Mouse (Mus musculus): ENCODE results near the gene Nhlrc3. TPM values are rescaled to one million over a fixed set of nuclear protein-coding genes. Genes with fewer than 3 reads are reported as not detected.
A peak's percentile ranks its signal among the peaks of the same experiment; 100 is the strongest.

Gene Nhlrc3
- polyA plus RNA-seq, 1 experiment from 2014 or later, result 10.0 TPM

DNA sequence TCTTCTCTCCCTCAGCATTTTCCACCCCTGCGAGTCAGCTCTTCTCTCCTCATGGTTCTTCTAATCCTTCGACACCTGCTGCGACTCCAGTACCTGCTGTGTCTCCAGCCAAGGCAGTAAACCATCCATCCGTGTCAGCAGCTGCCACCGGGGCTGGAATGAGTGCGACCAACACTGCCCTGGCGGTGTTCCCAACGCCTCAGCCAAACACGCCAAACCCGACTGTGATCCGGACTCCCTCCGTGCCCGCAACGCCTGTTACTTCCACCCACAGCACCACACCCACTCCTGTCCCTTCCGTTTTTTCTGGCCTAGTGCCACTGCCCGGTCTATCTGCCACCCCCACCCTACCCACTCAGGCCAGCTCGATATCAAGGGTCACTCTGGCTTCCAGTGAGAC is 14.3 kb upstream of the Nhlrc3 start:
- H3K4me3 ChIP-seq (replicated peaks; ENCODE audit: low read depth, low read length), result no peak overlapping the region
- peaks cover 95% of the 10 kb centered on the region for H3K36me3 ChIP-seq (ENCODE audit: control insufficient read depth, insufficient read depth, low read length)
- no peak overlapping the region for H3K9ac ChIP-seq (replicated peaks; ENCODE audit: low read length)
- H3K27ac ChIP-seq (replicated peaks; ENCODE audit: low read depth, low read length), result no peak overlapping the region
- ATAC-seq (ENCODE audit: low FRiP score, low TSS enrichment) (no peak), DNase-seq (no peak)
- H3K27me3 ChIP-seq (ENCODE audit: control insufficient read depth, insufficient read depth, low read length), result no peaks in the 10 kb centered on the region
- WGBS, result 88% methylated on average over 17 of the region's 17 CpGs
- H3K9me3 ChIP-seq (ENCODE audit: control insufficient read depth, low read length), result no peaks in the 10 kb centered on the region
- no peaks in the 10 kb centered on the region for H3K4me1 ChIP-seq (ENCODE audit: control insufficient read depth, insufficient read depth, low read length)
- H3K4me2 ChIP-seq (ENCODE audit: low read length), result no peak overlapping the region

GRCm38 (mm10) chr3:53475889-53476288 is 12.8 kb upstream of the Nhlrc3 start:
- ATAC-seq (ENCODE audit: low FRiP score, low TSS enrichment), result no peak; the same call in 1 of the 2 replicates
- DNase-seq, result peak; percentile 78
- H3K4me1 ChIP-seq (ENCODE audit: control insufficient read depth, insufficient read depth, low read length), result no peaks in the 10 kb centered on the region
- WGBS, result 58% methylated on average over 6 of the region's 6 CpGs
- H3K9ac ChIP-seq (replicated peaks; ENCODE audit: low read length), result no peak overlapping the region
- H3K27me3 ChIP-seq (ENCODE audit: control insufficient read depth, insufficient read depth, low read length), result no peaks in the 10 kb centered on the region
- H3K4me3 ChIP-seq (replicated peaks; ENCODE audit: low read depth, low read length), result no peak overlapping the region
- no peaks in the 10 kb centered on the region for H3K9me3 ChIP-seq (ENCODE audit: control insufficient read depth, low read length)
- no peak overlapping the region for H3K27ac ChIP-seq (replicated peaks; ENCODE audit: low read depth, low read length)
- no peak overlapping the region for H3K4me2 ChIP-seq (ENCODE audit: low read length)
- H3K36me3 ChIP-seq (ENCODE audit: control insufficient read depth, insufficient read depth, low read length), result peaks cover 95% of the 10 kb centered on the region

DNA sequence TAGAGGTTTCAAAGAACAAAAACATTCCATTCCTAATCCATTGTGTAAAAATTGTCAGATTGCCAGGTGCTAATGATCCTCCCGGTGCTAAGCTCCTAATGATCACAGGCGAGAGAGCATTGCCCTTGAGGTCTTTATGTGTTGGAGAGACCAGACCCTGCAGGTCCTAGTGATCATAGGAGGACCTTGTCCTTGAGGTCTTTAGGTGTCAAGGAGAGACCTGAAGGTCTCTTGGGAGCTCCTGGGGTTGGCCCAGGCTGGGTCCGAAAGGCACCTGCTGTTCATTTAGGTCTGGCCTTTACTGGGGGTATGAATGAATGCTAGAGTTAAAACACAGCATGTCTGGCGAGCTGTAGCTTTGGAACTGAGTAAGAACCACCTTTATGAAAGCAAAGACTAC is 11.0 kb upstream of the Nhlrc3 start:
- ATAC-seq (ENCODE audit: low FRiP score, low TSS enrichment), result no peak
- H3K36me3 ChIP-seq (ENCODE audit: control insufficient read depth, insufficient read depth, low read length), result peaks cover 90% of the 10 kb centered on the region
- H3K27ac ChIP-seq (replicated peaks; ENCODE audit: low read depth, low read length), result no peak overlapping the region
- no peak overlapping the region for H3K4me2 ChIP-seq (ENCODE audit: low read length)
- no peaks in the 10 kb centered on the region for H3K27me3 ChIP-seq (ENCODE audit: control insufficient read depth, insufficient read depth, low read length)
- 78% methylated on average over 4 of the region's 4 CpGs for WGBS
- DNase-seq, result no peak
- H3K4me3 ChIP-seq (replicated peaks; ENCODE audit: low read depth, low read length), result no peak overlapping the region
- H3K9me3 ChIP-seq (ENCODE audit: control insufficient read depth, low read length), result no peaks in the 10 kb centered on the region
- H3K9ac ChIP-seq (replicated peaks; ENCODE audit: low read length), result no peak overlapping the region
- no peaks in the 10 kb centered on the region for H3K4me1 ChIP-seq (ENCODE audit: control insufficient read depth, insufficient read depth, low read length)

DNA sequence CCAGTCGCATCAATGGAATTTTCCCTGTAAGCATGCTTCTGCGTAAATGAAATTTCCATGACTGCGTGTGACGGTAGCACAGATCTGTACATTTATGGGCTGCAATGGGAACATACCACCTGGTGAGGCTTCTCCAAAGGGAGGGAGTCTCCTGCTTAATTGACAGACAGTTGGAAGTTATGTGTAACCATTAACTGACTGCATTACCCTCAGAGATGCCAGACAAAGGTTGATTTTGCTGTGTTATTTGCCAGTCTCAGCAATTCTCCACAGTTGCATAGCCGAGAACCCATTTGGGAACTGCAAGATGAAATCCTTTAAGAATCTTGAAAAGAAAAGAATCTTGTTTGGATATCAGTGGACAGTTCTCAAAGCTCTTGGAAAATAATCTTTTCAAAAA is 8.9 kb upstream of the Nhlrc3 start:
- no peak overlapping the region for H3K4me2 ChIP-seq (ENCODE audit: low read length)
- H3K27ac ChIP-seq (replicated peaks; ENCODE audit: low read depth, low read length), result no peak overlapping the region
- no peaks in the 10 kb centered on the region for H3K9me3 ChIP-seq (ENCODE audit: control insufficient read depth, low read length)
- no peak overlapping the region for H3K4me3 ChIP-seq (replicated peaks; ENCODE audit: low read depth, low read length)
- no peak overlapping the region for H3K9ac ChIP-seq (replicated peaks; ENCODE audit: low read length)
- peaks cover 69% of the 10 kb centered on the region for H3K36me3 ChIP-seq (ENCODE audit: control insufficient read depth, insufficient read depth, low read length)
- WGBS, result 98% methylated on average over 5 of the region's 5 CpGs
- no peaks in the 10 kb centered on the region for H3K27me3 ChIP-seq (ENCODE audit: control insufficient read depth, insufficient read depth, low read length)
- no peaks in the 10 kb centered on the region for H3K4me1 ChIP-seq (ENCODE audit: control insufficient read depth, insufficient read depth, low read length)
- DNase-seq (no peak), ATAC-seq (ENCODE audit: low FRiP score, low TSS enrichment) (no peak)

DNA sequence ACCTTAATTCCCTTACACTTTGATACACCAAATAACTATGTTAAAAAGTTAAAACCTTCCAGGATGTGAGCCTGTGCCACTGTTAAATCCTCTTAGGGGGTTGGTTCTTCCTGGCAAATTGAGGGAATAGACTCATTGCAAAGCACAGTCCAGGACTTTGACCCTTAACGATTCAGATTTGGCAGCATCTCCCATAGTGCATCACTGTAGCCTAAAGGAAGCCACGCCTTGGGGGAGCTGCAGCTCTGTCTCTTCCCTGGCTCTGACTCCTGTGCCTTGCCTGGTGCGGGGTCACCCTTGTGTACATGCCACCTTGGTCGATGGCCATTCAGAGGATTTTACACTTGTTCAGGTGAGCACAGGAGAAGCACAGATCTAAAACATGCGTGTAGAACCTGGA is 6.5 kb upstream of the Nhlrc3 start:
- no peaks in the 10 kb centered on the region for H3K27me3 ChIP-seq (ENCODE audit: control insufficient read depth, insufficient read depth, low read length)
- no peak overlapping the region for H3K9ac ChIP-seq (replicated peaks; ENCODE audit: low read length)
- peaks cover 22% of the 10 kb centered on the region for H3K4me1 ChIP-seq (ENCODE audit: control insufficient read depth, insufficient read depth, low read length)
- ATAC-seq (ENCODE audit: low FRiP score, low TSS enrichment) (no peak), DNase-seq (no peak)
- H3K4me3 ChIP-seq (replicated peaks; ENCODE audit: low read depth, low read length), result no peak overlapping the region
- peaks cover 47% of the 10 kb centered on the region for H3K36me3 ChIP-seq (ENCODE audit: control insufficient read depth, insufficient read depth, low read length)
- no peaks in the 10 kb centered on the region for H3K9me3 ChIP-seq (ENCODE audit: control insufficient read depth, low read length)
- H3K27ac ChIP-seq (replicated peaks; ENCODE audit: low read depth, low read length), result no peak overlapping the region
- 93% methylated on average over 5 of the region's 5 CpGs for WGBS
- no peak overlapping the region for H3K4me2 ChIP-seq (ENCODE audit: low read length)

DNA sequence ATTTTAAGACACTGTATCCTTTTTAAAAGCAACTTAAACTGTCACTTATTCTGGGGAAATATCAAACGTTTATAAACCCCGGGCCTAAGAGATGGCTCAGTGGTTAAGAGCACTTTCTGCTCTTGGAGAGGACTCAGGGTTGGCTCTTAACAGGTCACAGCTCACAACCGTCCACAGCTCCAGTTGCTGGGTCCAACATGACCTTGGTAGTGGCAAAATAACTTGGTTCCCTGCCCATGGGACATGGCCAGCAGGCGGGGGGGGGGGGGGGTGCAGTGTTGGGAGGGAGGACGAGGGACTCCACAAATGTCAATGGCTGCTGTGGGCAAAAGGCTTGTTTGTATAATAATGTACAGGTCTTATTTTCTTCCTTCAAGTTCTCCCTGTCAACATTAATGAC is 4.2 kb upstream of the Nhlrc3 start:
- H3K36me3 ChIP-seq (ENCODE audit: control insufficient read depth, insufficient read depth, low read length), result peaks cover 24% of the 10 kb centered on the region
- DNase-seq, result no peak
- ATAC-seq (ENCODE audit: low FRiP score, low TSS enrichment), result no peak
- WGBS, result 89% methylated on average over 5 of the region's 5 CpGs
- H3K4me1 ChIP-seq (ENCODE audit: control insufficient read depth, insufficient read depth, low read length), result peaks cover 23% of the 10 kb centered on the region
- H3K9ac ChIP-seq (replicated peaks; ENCODE audit: low read length), result no peak overlapping the region
- H3K27ac ChIP-seq (replicated peaks; ENCODE audit: low read depth, low read length), result no peak overlapping the region
- no peak overlapping the region for H3K4me2 ChIP-seq (ENCODE audit: low read length)
- H3K4me3 ChIP-seq (replicated peaks; ENCODE audit: low read depth, low read length), result no peak overlapping the region
- H3K27me3 ChIP-seq (ENCODE audit: control insufficient read depth, insufficient read depth, low read length), result no peaks in the 10 kb centered on the region
- H3K9me3 ChIP-seq (ENCODE audit: control insufficient read depth, low read length), result no peaks in the 10 kb centered on the region

DNA sequence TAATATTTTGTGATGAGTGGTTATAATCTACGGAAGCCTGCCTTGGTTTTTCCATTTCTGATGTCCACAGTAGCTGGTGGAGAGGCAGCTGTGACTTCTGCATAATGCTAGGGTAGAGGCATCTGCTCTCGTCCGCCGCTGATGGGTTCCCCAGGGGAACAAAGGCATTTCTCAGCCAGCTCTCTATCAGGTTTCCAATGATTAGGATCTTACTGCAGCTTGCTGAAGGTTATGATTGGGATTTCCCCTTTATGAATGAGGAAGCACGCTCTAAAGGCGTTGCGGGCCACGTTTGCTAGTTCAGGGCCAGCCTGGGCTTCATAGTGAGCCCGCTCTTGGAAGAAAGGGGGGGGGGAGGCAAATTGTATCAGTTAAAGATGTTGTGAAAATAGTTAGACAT is 3.3 kb upstream of the Nhlrc3 start:
- H3K27ac ChIP-seq (replicated peaks; ENCODE audit: low read depth, low read length), result no peak overlapping the region
- H3K4me2 ChIP-seq (ENCODE audit: low read length), result peak overlapping the region; percentile 83
- H3K9me3 ChIP-seq (ENCODE audit: control insufficient read depth, low read length), result no peaks in the 10 kb centered on the region
- peak overlapping the region; percentile 29; the same call in 1 of the 2 replicates for H3K9ac ChIP-seq (replicated peaks; ENCODE audit: low read length)
- H3K36me3 ChIP-seq (ENCODE audit: control insufficient read depth, insufficient read depth, low read length), result peaks cover 16% of the 10 kb centered on the region
- WGBS, result 49% methylated on average over 9 of the region's 9 CpGs
- DNase-seq (peak; percentile 15), ATAC-seq (ENCODE audit: low FRiP score, low TSS enrichment) (no peak)
- H3K27me3 ChIP-seq (ENCODE audit: control insufficient read depth, insufficient read depth, low read length), result no peaks in the 10 kb centered on the region
- H3K4me3 ChIP-seq (replicated peaks; ENCODE audit: low read depth, low read length), result no peak overlapping the region
- H3K4me1 ChIP-seq (ENCODE audit: control insufficient read depth, insufficient read depth, low read length), result peaks cover 23% of the 10 kb centered on the region

GRCm38 (mm10) chr3:53465330-53465729 is 2.2 kb upstream of the Nhlrc3 start:
- H3K27ac ChIP-seq (replicated peaks; ENCODE audit: low read depth, low read length), result no peak overlapping the region
- peak overlapping the region; percentile 83 for H3K4me2 ChIP-seq (ENCODE audit: low read length)
- H3K4me1 ChIP-seq (ENCODE audit: control insufficient read depth, insufficient read depth, low read length), result peaks cover 23% of the 10 kb centered on the region
- DNase-seq (no peak), ATAC-seq (ENCODE audit: low FRiP score, low TSS enrichment) (no peak)
- H3K9me3 ChIP-seq (ENCODE audit: control insufficient read depth, low read length), result no peaks in the 10 kb centered on the region
- 70% methylated on average over 6 of the region's 6 CpGs for WGBS
- no peaks in the 10 kb centered on the region for H3K27me3 ChIP-seq (ENCODE audit: control insufficient read depth, insufficient read depth, low read length)
- no peak overlapping the region; the same call in 1 of the 2 replicates for H3K9ac ChIP-seq (replicated peaks; ENCODE audit: low read length)
- peaks cover 10% of the 10 kb centered on the region for H3K36me3 ChIP-seq (ENCODE audit: control insufficient read depth, insufficient read depth, low read length)
- H3K4me3 ChIP-seq (replicated peaks; ENCODE audit: low read depth, low read length), result peak overlapping the region; percentile 83

- Histone ChIP-seq H3K36me3 (ENCODE audit: control insufficient read depth, insufficient read depth, low read length) (peaks cover 15% of the 10 kb centered on the region), H3K9me3 (ENCODE audit: control insufficient read depth, low read length) (no peaks in the 10 kb centered on the region), H3K27me3 (ENCODE audit: control insufficient read depth, insufficient read depth, low read length) (no peaks in the 10 kb centered on the region), H3K4me3 (replicated peaks; ENCODE audit: low read depth, low read length) (peak overlapping the region; percentile 83), H3K9ac (replicated peaks; ENCODE audit: low read length) (peak overlapping the region; percentile 88), H3K4me2 (ENCODE audit: low read length) (peak overlapping the region; percentile 83), H3K27ac (replicated peaks; ENCODE audit: low read depth, low read length) (peak overlapping the region; percentile 89; the same call in 1 of the 2 replicates), H3K4me1 (ENCODE audit: control insufficient read depth, insufficient read depth, low read length) (peaks cover 23% of the 10 kb centered on the region)
- WGBS, result under 1% methylated on average over 20 of the region's 20 CpGs
- ATAC-seq (ENCODE audit: low FRiP score, low TSS enrichment), result no peak
- DNase-seq, result peak; percentile 17
Measured at GRCm38 (mm10) chr3:53464146-53464698, 1.1 kb upstream of the Nhlrc3 start.
